Mouse (Mus musculus): ENCODE results near the gene Asl. TPM values are rescaled to one million over a fixed set of nuclear protein-coding genes. Genes with fewer than 3 reads are reported as not detected.

Asl gene
- 25.1 and 35.9 TPM in 2 replicates for polyA plus RNA-seq (2016; fragmentation: Nextera tagmentation; extraction: Ambion mirVana)

DNA sequence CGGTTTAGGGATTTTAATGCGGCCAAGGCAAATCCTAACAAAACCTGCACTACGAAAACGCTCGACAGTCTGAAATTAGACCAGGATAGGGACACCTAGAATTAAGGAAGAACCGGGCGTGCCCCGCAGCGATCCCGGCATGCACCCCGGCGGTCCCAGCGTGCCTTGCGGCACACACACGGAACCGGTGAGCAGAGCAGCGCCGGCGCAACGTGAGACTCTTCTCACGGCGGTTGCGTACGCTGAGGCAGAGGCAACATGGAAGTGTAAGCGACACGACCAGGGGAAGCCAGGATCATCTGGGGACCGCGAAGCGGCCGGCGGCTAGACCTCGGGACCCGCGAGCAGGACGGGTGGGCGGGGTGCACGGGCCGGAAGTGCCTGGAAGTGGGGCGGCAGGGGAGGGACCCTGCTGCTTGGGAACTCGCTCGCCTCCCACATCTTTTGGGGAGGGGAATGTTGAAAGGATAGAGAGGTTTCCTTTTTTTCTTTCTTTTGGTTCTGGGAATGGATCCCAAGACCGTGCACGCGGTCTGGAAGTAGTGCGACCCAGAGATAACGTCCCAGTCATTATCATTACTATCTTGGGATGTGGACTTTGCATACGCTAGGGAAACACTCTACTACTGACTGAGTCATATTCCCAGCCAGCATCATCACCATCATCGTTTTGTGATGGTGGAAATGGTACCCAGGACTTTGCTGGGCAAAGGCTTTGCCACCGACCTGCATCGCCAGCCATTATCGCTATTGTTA is at the start of gene Asl, which contains the start of gene Crcp:
TSS of gene Asl (minus strand) at position 106 of the 756 bp plus-strand sequence.
TSS of gene Crcp (plus strand) at position 149 of the 756 bp plus-strand sequence.
- Histone ChIP-seq H3K27me3 (ENCODE audit: insufficient read depth, poor library complexity, severe bottlenecking) (no peaks in the 10 kb centered on the region), H3K27ac (peak within 1 kb of the TSS; percentile 96), H3K9me3 (no peaks in the 10 kb centered on the region), H3K4me3 (peak within 1 kb of the TSS; percentile 88), H3K36me3 (no peaks in the 10 kb centered on the region), H3K4me1 (peaks cover 8% of the 10 kb centered on the region; the same call in 1 of the 2 replicates)
- peak; percentile 91 for DNase-seq (ENCODE audit: low spot score)
- 1% methylated on average over 51 of the region's 51 CpGs for WGBS

GRCm38 (mm10) chr5:130078834-130079156 is 49.7 kb upstream of the Asl start:
- WGBS: 39% methylated on average over 6 of the region's 6 CpGs
- peaks cover 10% of the 10 kb centered on the region for H3K36me3 ChIP-seq
- DNase-seq (ENCODE audit: low spot score): no peak
- peak overlapping the region; percentile 84 for H3K4me3 ChIP-seq
- H3K27me3 ChIP-seq (ENCODE audit: insufficient read depth, poor library complexity, severe bottlenecking): peaks cover 24% of the 10 kb centered on the region; the same call in 1 of the 2 replicates
- H3K9me3 ChIP-seq: no peaks in the 10 kb centered on the region
- H3K27ac ChIP-seq: peak overlapping the region; percentile 95
- peaks cover 11% of the 10 kb centered on the region for H3K4me1 ChIP-seq

GRCm38 (mm10) chr5:130078096-130078833 is 49.2 kb upstream of the Asl start:
- peaks cover 11% of the 10 kb centered on the region for H3K4me1 ChIP-seq
- H3K27me3 ChIP-seq (ENCODE audit: insufficient read depth, poor library complexity, severe bottlenecking): peaks cover 24% of the 10 kb centered on the region; the same call in 1 of the 2 replicates
- 0 out of 2 replicates have a peak overlapping the region, but pooled peaks have one; percentile 95 for H3K27ac ChIP-seq
- no peak overlapping the region for H3K4me3 ChIP-seq
- peaks cover 10% of the 10 kb centered on the region for H3K36me3 ChIP-seq
- DNase-seq (ENCODE audit: low spot score): peak; percentile 47
- H3K9me3 ChIP-seq: no peaks in the 10 kb centered on the region
- WGBS: 71% methylated on average over 9 of the region's 9 CpGs

GRCm38 (mm10) chr5:130076396-130076795 is 47.3 kb upstream of the Asl start:
- H3K4me1 ChIP-seq: peaks cover 11% of the 10 kb centered on the region
- 61% methylated on average over 6 of the region's 6 CpGs for WGBS
- no peak overlapping the region for H3K4me3 ChIP-seq

GRCm38 (mm10) chr5:130074491-130074890 is 45.4 kb upstream of the Asl start:
- Histone ChIP-seq H3K4me1 (peaks cover 6% of the 10 kb centered on the region), H3K9me3 (no peaks in the 10 kb centered on the region), H3K4me3 (no peak overlapping the region), H3K27ac (no peak overlapping the region), H3K36me3 (no peaks in the 10 kb centered on the region), H3K27me3 (ENCODE audit: insufficient read depth, poor library complexity, severe bottlenecking) (peaks cover 32% of the 10 kb centered on the region; the same call in 1 of the 2 replicates)
- WGBS: 78% methylated on average over 6 of the region's 6 CpGs
- DNase-seq (ENCODE audit: low spot score): no peak

More at GRCm38 (mm10) chr5:130076396-130076795, 47.3 kb upstream of the Asl start:
- no peaks in the 10 kb centered on the region for H3K9me3 ChIP-seq
- no peak overlapping the region for H3K27ac ChIP-seq
- no peak for DNase-seq (ENCODE audit: low spot score)
- H3K27me3 ChIP-seq (ENCODE audit: insufficient read depth, poor library complexity, severe bottlenecking): peaks cover 24% of the 10 kb centered on the region; the same call in 1 of the 2 replicates
- peaks cover 6% of the 10 kb centered on the region for H3K36me3 ChIP-seq

- Histone ChIP-seq H3K27ac (no peak within 1 kb of the TSS), H3K4me1 (no peaks in the 10 kb centered on the region), H3K9me3 (0 out of 2 replicates have a peak, but pooled peaks cover 3% of the 10 kb centered on the region), H3K27me3 (ENCODE audit: insufficient read depth, poor library complexity, severe bottlenecking) (peaks cover 28% of the 10 kb centered on the region; the same call in 1 of the 2 replicates), H3K4me3 (no peak within 1 kb of the TSS), H3K36me3 (no peaks in the 10 kb centered on the region)
- no peak for DNase-seq (ENCODE audit: low spot score)
- 86% methylated on average over 6 of the region's 6 CpGs for WGBS
These were observed 44.0 kb upstream of the Asl start, which contains the start of gene Tpst1 for GRCm38 (mm10) chr5:130073026-130073425. Gene Tpst1 (plus strand): TSS chr5:130073326.

DNA sequence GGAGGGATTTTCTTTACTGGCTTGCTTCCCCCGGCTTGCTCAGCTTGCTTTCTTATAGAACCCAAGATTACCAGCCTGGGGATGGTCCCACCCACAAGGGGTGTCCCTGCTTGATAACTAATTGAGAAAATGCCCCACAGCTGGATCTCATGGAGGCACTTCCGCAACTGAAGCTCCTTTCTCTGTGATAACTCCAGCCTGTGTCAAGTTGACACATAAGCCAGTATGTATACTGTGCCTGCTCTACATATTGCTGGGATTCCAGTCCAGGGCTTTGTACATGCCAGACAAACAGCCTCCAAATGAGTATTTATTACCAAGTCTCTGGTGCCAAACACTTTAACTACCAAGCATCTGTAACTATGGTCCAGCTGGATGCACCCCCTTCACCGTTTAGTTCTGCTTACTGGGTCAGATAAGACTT is 38.8 kb upstream of the Asl start:
- 0 out of 2 replicates have a peak, but pooled peaks cover 3% of the 10 kb centered on the region for H3K9me3 ChIP-seq
- H3K27ac ChIP-seq: no peak overlapping the region
- peaks cover 8% of the 10 kb centered on the region for H3K27me3 ChIP-seq (ENCODE audit: insufficient read depth, poor library complexity, severe bottlenecking)
- H3K36me3 ChIP-seq: no peaks in the 10 kb centered on the region
- no peak for DNase-seq (ENCODE audit: low spot score)
- no peak overlapping the region for H3K4me3 ChIP-seq
- 69% methylated on average over 3 of the region's 3 CpGs for WGBS
- no peaks in the 10 kb centered on the region for H3K4me1 ChIP-seq

DNA sequence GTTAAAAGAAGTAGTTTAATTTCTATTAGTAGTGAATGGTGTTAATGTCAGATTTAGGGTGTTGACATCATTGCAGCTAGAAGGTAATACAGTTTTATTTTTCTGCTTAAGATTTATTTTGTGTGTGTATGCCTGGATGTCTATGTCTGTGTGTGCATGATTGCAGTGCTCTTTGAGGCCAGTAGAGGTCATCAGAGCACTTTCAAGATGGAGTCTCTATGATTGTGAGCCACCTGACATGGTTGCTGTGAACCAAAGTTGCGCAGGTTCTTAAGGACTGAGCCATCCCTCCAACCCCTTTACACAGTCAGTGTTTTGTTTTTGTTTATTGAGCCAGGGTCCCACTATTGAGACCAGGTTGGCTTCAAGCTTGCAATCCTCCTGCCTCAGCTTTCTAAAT is 36.5 kb upstream of the Asl start:
- H3K27ac ChIP-seq: no peak overlapping the region
- 0 out of 2 replicates have a peak, but pooled peaks cover 3% of the 10 kb centered on the region for H3K9me3 ChIP-seq
- H3K4me1 ChIP-seq: no peaks in the 10 kb centered on the region
- no peak for DNase-seq (ENCODE audit: low spot score)
- 86% methylated on average over 1 of the region's 1 CpGs for WGBS
- H3K36me3 ChIP-seq: 0 out of 2 replicates have a peak, but pooled peaks cover 8% of the 10 kb centered on the region
- peaks cover 5% of the 10 kb centered on the region for H3K27me3 ChIP-seq (ENCODE audit: insufficient read depth, poor library complexity, severe bottlenecking)
- H3K4me3 ChIP-seq: no peak overlapping the region

DNA sequence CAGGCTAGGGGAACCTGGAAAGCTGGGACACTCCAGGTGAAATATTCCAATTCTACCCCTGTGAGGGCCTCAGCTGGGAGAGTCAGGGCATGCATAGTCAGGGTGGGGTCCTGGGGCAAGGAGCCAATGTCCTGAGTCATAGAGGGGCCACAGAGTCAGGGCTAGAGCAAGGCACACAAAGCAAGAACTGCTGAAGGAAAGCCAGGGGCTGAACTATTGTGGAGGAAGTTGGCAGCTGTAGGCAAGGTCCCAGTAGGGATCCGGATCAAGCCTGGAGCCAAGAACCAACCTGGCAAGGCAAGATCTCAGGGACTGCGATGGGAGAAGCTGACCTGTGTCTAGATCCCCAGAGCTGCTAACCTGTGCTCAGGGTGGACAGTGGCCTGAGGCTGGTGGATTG is 34.7 kb upstream of the Asl start:
- DNase-seq (ENCODE audit: low spot score): no peak
- H3K36me3 ChIP-seq: peaks cover 17% of the 10 kb centered on the region; the same call in 1 of the 2 replicates
- H3K9me3 ChIP-seq: no peaks in the 10 kb centered on the region
- 86% methylated on average over 2 of the region's 2 CpGs for WGBS
- H3K27ac ChIP-seq: no peak overlapping the region
- no peak overlapping the region for H3K4me3 ChIP-seq
- no peaks in the 10 kb centered on the region; the same call in 1 of the 2 replicates for H3K27me3 ChIP-seq (ENCODE audit: insufficient read depth, poor library complexity, severe bottlenecking)
- peaks cover 13% of the 10 kb centered on the region for H3K4me1 ChIP-seq

- H3K27me3 ChIP-seq (ENCODE audit: insufficient read depth, poor library complexity, severe bottlenecking): no peaks in the 10 kb centered on the region
- no peaks in the 10 kb centered on the region for H3K9me3 ChIP-seq
- H3K4me3 ChIP-seq: no peak overlapping the region
- 67% methylated on average over 2 of the region's 2 CpGs for WGBS
- H3K4me1 ChIP-seq: peaks cover 13% of the 10 kb centered on the region
- no peak overlapping the region for H3K27ac ChIP-seq
- DNase-seq (ENCODE audit: low spot score): no peak
- H3K36me3 ChIP-seq: peaks cover 25% of the 10 kb centered on the region; the same call in 1 of the 2 replicates
These were observed 33.0 kb upstream of the Asl start for GRCm38 (mm10) chr5:130062096-130062495.

DNA sequence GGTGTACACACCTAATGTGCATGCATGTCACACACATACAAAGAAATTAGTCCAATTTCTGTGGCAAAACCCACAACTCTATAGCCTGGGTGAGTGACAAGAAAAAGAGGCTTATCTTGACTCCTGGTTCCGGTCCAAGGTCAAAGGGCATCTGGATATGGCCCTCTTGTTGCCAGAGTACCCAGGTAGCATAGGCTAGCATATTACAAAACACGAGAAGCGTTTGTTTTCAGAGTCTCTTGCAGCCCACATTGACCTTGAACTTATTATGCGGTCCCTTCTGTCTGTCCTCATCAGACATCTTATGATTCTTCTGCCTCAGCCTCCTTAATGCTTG is 31.2 kb upstream of the Asl start:
- no peak overlapping the region for H3K4me3 ChIP-seq
- no peak for DNase-seq (ENCODE audit: low spot score)
- peaks cover 30% of the 10 kb centered on the region; the same call in 1 of the 2 replicates for H3K36me3 ChIP-seq
- H3K4me1 ChIP-seq: peaks cover 13% of the 10 kb centered on the region
- WGBS: 83% methylated on average over 4 of the region's 4 CpGs
- no peaks in the 10 kb centered on the region for H3K9me3 ChIP-seq
- H3K27me3 ChIP-seq (ENCODE audit: insufficient read depth, poor library complexity, severe bottlenecking): no peaks in the 10 kb centered on the region
- 0 out of 2 replicates have a peak overlapping the region, but pooled peaks have one; percentile 72 for H3K27ac ChIP-seq

- peaks cover 33% of the 10 kb centered on the region; the same call in 1 of the 2 replicates for H3K36me3 ChIP-seq
These were observed 30.6 kb upstream of the Asl start for GRCm38 (mm10) chr5:130059413-130060328.

More at GRCm38 (mm10) chr5:130059413-130060328, 30.6 kb upstream of the Asl start:
- DNase-seq (ENCODE audit: low spot score): no peak
- H3K4me3 ChIP-seq: no peak overlapping the region
- peaks cover 2% of the 10 kb centered on the region; the same call in 1 of the 2 replicates for H3K27me3 ChIP-seq (ENCODE audit: insufficient read depth, poor library complexity, severe bottlenecking)
- peaks cover 13% of the 10 kb centered on the region for H3K4me1 ChIP-seq
- 58% methylated on average over 12 of the region's 12 CpGs for WGBS
- H3K27ac ChIP-seq: peak overlapping the region; percentile 72; the same call in 1 of the 2 replicates
- no peaks in the 10 kb centered on the region for H3K9me3 ChIP-seq
